In the genomic region with DNA sequence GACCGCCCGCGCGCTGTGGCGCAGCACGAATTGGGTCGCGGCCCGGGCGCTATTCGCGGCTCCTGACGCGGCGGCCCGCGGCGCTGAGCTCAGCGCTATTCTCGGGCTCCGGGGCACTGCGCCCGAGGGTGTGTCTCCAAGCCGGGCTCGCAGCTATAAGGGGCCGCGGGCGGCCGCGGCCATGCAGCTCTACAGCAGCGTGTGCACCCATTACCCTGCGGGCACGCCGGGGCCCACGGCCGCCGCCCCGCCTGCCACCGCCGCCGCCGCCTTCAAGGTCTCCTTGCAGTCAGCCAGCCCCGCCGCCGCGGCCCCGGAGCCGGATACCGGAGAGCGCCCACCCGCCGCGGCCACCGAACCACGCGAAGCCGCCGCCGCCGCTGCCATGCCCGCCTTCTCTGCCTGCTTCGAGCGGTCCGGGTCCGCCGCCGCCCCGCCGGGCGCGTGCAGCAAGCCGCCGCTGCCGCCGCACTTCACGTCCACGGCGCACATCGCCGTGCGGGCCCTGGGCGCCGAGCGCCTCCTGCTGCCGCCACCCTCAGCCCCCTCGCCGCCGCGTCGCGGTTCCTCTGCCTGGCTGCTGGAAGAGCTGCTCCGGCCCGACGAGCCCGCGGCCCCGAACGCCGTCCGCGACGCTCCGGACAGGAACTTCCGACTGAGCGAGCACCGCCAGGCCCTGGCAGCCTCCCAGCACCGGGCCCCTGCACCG, we compare ENCODE assay signal across 8 mouse cellular contexts. TPM values are rescaled to one million over a fixed set of nuclear protein-coding genes. Genes with fewer than 3 reads are reported as not detected.
DNase-seq lines count a peak whose midpoint lies in the region; ATAC-seq and TF ChIP-seq lines count a peak whose summit lies in the region.

No protein-coding gene starts in this region.

- intact Hi-C loops in left cerebral cortex, postnatal 25 days (cut with DNase I), result loop anchor here (1.0 to 10.0 kb wide), 4 partner anchors 61 to 983 kb away; partner anchors contain the start of genes 4921504E06Rik, Bmi1 and Commd3

- under 1% methylated on average over 106 of the region's 108 CpGs for WGBS in cerebellum, adult 2 months

- no peaks in the 10 kb centered on the region for H3K27me3 ChIP-seq in cerebellum, adult 2 months (ENCODE audit: control insufficient read depth, insufficient read depth, low read length)

- no peaks in the 10 kb centered on the region for H3K4me1 ChIP-seq in cerebellum, adult 2 months (ENCODE audit: control insufficient read depth, insufficient read depth, low read length)

- DNase-seq in NIH3T3 (ENCODE audit: low read depth), result peak; percentile 74
- peak in 1 of 2 experiments; percentile 60 for DNase-seq in cerebellum, adult 2 months
- peak; percentile 47 for DNase-seq in gastrocnemius, adult 18-20 months (ENCODE audit: low spot score)
- DNase-seq in left cerebral cortex, postnatal 25 days (ENCODE audit: low spot score in 2 of 2), result peak; percentile 59 to 68
- DNase-seq in right cerebral cortex, postnatal 14 days, result peak; percentile 59
- peak; percentile 45 for DNase-seq in urinary bladder, postnatal 25 days (ENCODE audit: low spot score)

- peak; percentile 50 for ATAC-seq in inflammation-experienced regulatory T-cells, adult 6 months
- ATAC-seq in megakaryocyte progenitor cell, adult 5-6 weeks (replicated peaks; ENCODE audit: poor library complexity), result peak; percentile 9

- no peak for TF ChIP-seq POLR2A in cerebellum, adult 2 months (IDR thresholded peaks at IDR 0.05; ENCODE audit: borderline replicate concordance, insufficient read depth, low read length)

- H3K27ac ChIP-seq in cerebellum, adult 2 months (ENCODE audit: insufficient read depth, low read length), result peak overlapping the region; percentile 82

- no peak for TF ChIP-seq CTCF in cerebellum, adult 2 months (IDR thresholded peaks at IDR 0.05; ENCODE audit: borderline replicate concordance, insufficient read depth, low read depth, low read length)

- peak overlapping the region; percentile 67 for H3K4me3 ChIP-seq in cerebellum, adult 2 months (replicated peaks; ENCODE audit: insufficient read depth, low read depth, low read length)

RNA-seq across cellular contexts. Expression of gene Otud1, which starts 0.5 kb away (rescaled TPM):
- 6.3 and 6.6 TPM in 2 replicates for polyA plus RNA-seq in cerebellum, adult 2 months (2012; rRNA removed)
- total RNA-seq in gastrocnemius, adult 18-20 months (2021), result 100 to 1,000 TPM in 1 of 2 experiments, 10 to 100 TPM in 1; 19.7 to 263 TPM
- polyA plus RNA-seq in inflammation-experienced regulatory T-cells, adult 6 months (2017; shearing (Covaris generic)), result 1 to 10 TPM in 2 of 3 experiments, under 1 TPM in 1; 0.62 to 2.4 (median 1.7) TPM
- total RNA-seq in left cerebral cortex, postnatal 25 days (2021), result 10 to 100 TPM; 26.3 to 30.0 TPM
- 5.8 and 6.4 TPM in 2 replicates for total RNA-seq in megakaryocyte progenitor cell, adult 5-6 weeks (2015)
- 3.1 and 3.3 TPM in 2 replicates for total RNA-seq in megakaryocyte progenitor cell, adult 5-6 weeks (2017)
